Mouse (Mus musculus) G1E (cell line): ENCODE measurements at regions not wholly inside any gene's neighbourhood (a gene's known extent, or its start where the extent isn't known, plus 50 kb on each side); places are given as distances from the start of the nearest gene placed in this dataset.

Source experiments
- CTCF ChIP-seq: IDR thresholded peaks from 2 replicates; pipeline ENCODE4 v1.5.1; 2012; ENCODE audit warnings: low read depth, low read length, inconsistent platforms, mixed read lengths
- POLR2AphosphoS5 ChIP-seq: IDR thresholded peaks from 2 replicates; pipeline ENCODE4 v1.6.1; 2012; ENCODE audit warnings: low read depth, low read length, inconsistent platforms; ENCODE audit not compliant: insufficient replicate concordance
- TAL1 ChIP-seq: conservative IDR thresholded peaks from 2 replicates; pipeline ENCODE4 v1.6.1; 2012; ENCODE audit warnings: low read depth, low read length, inconsistent platforms, mixed read lengths

GRCm38 (mm10) chr5:12877595-12878296, 247.5 kb upstream of the Sema3a start:
- TF ChIP-seq TAL1 (no peak), CTCF (no peak), POLR2AphosphoS5 (no peak)
